Mouse (Mus musculus): ENCODE data around the gene Psg19.

DNA sequence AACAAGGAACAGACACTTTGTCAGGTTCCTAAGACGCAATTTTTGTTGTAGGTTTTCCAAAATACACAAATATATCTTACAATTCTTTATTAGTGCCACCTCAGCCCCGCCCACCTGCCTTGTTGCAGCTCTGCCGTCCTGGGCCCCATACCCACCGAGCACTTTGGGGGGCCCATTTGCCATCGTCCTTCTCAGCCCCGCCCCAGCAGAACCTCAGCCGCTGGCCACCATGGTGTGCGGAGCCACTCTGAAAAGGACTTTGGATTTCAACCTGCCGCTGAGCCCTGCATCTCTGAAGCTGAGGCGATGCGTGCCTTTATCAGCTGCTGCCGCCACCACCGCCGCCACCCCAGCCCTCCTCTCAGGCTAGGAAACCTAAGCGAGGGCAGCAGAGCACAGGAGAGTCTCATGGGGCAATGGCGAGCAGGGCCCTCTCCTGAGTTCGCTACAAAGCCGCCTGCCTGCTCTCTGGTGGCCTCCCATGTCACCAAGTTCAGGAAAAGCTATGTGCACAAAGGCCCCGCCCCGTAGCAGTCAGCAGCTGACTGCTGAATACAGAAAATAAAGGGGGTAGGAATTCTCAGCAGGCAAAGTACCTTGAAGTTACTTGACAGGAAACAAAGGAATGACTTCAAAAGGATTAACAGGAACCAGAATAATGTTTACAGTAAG, 52.0 kb downstream of the Psg19 start:
- TF ChIP-seq EP300 (IDR thresholded peaks at IDR 0.05; ENCODE audit: low read depth) (no peak), CTCF (IDR thresholded peaks at IDR 0.05; ENCODE audit: low read depth) (no peak)
